Mouse (Mus musculus) lung, embryonic 15.5 days (tissue): ENCODE results near the gene Tmsb10. TPM values are rescaled to one million over a fixed set of nuclear protein-coding genes. Genes with fewer than 3 reads are reported as not detected.

Experiments used
- ATAC-seq: fragments of 200-750 bp; cut with Nextera tagmentation; 2 replicates; pipeline ENCODE4 v1.8.0; 2017; ENCODE audit warnings: moderate number of reproducible peaks, borderline replicate concordance; ENCODE audit not compliant: low FRiP score, low TSS enrichment; ENCODE audit errors: extremely low read depth
- H3K27ac ChIP-seq: fragments of 300-500 bp; sonication (generic); 2 replicates; pipeline ENCODE4 v1.5.1; 2015; ENCODE audit warnings: moderate library complexity, mild to moderate bottlenecking, inconsistent platforms
- H3K27me3 ChIP-seq: fragments of 300-500 bp; sonication (generic); 2 replicates; pipeline ENCODE4 v1.6.1; 2015; ENCODE audit warnings: inconsistent platforms
- H3K36me3 ChIP-seq: fragments of 300-500 bp; sonication (generic); 2 replicates; pipeline ENCODE4 v1.6.1; 2015; ENCODE audit warnings: inconsistent platforms
- H3K4me1 ChIP-seq: fragments of 300-500 bp; sonication (generic); 2 replicates; pipeline ENCODE4 v1.6.1; 2015; ENCODE audit warnings: inconsistent platforms
- H3K4me2 ChIP-seq: fragments of 300-500 bp; sonication (generic); 2 replicates; pipeline ENCODE4 v1.6.1; 2015; ENCODE audit warnings: inconsistent platforms, mild to moderate bottlenecking, moderate library complexity
- H3K4me3 ChIP-seq: fragments of 300-500 bp; sonication (generic); 2 replicates; pipeline ENCODE4 v1.5.1; 2015; ENCODE audit warnings: mild to moderate bottlenecking, inconsistent platforms
- H3K9ac ChIP-seq: fragments of 300-500 bp; sonication (generic); 2 replicates; pipeline ENCODE4 v1.6.1; 2015; ENCODE audit warnings: inconsistent platforms
- H3K9me3 ChIP-seq: fragments of 300-500 bp; sonication (generic); 2 replicates; pipeline ENCODE4 v1.6.1; 2016; ENCODE audit warnings: inconsistent platforms
- WGBS: fragments of 180-500 bp; shearing (Covaris S2); methylation state at CpG from one replicate; pipeline ENCODE4 v1.1.7; 2015; 5-methylcytosine and 5-hydroxymethylcytosine counted together
- polyA plus RNA-seq: library from polyadenylated mRNA; unstranded; fragments of >200 nt; fragmentation: Nextera tagmentation; extraction: Ambion mirVana; gene quantifications from 2 replicates; pipeline ENCODE4 v1.2.1, GENCODE M21; 2015

Gene Tmsb10
- polyA plus RNA-seq, 1 experiment from 2014 or later, result 2,229 TPM

DNA sequence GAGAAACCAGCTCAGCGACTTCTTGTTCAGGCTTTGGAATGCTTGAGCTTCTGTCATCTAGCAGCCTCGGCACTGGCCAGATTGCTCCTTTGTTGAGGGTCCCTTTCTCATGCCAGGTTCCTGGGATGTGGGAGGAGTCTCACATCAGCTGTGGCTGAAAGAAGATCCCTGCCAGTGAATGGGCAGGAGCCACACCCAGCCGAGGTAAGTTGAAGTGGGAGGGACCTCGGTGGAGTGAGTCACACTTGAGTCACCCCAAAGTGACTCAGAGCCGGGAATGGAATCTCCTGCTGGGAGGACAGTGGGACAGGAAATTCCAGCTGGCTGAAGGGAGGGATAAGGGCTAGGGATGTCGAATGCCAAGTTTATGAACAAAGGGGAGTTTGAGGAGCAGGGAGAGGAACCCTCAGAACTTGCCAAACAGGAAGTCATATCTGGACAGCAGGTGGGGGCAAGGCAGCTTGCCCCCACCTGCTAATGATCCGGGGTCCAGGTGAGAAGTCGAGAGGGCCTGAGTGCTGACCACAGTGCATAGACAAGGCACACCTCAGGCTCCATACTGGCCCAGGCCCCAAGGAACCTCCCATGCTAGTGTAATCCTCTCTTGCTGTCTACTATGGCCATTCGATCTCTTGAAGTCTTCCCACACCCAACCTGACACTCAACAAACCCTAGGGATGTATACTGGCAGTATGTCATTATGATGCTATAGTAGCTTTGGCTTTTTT, 31.6 kb downstream of the Tmsb10 start:
- Histone ChIP-seq H3K36me3 (no peaks in the 10 kb centered on the region), H3K9ac (no peak overlapping the region), H3K9me3 (no peaks in the 10 kb centered on the region), H3K4me1 (peaks cover 22% of the 10 kb centered on the region), H3K27ac (peak overlapping the region; percentile 81), H3K4me3 (no peak overlapping the region), H3K27me3 (no peaks in the 10 kb centered on the region), H3K4me2 (peak overlapping the region; percentile 14)
- 11% methylated on average over 9 of the region's 9 CpGs for WGBS
- peak; percentile 87 for ATAC-seq

DNA sequence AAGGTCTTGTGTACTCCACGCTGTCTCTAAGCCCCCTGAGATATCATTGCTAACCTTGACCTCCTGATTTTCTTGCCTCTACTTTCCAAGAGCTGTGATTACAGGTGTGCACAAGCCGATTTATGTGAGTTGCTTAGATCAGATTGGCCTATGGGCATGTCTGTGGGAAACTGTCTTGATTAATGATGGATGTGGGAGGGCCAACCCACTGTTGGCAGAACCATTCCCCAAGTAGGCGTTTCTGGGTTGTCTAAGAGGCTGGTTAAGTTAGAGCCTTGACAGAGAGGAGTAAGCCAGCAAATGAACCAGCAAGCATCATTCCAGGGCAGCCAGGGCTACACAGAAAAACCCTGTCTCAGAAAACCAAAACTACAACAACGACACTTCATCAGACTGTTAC, 32.5 kb downstream of the Tmsb10 start:
- Histone ChIP-seq H3K9ac (no peak overlapping the region), H3K27me3 (no peaks in the 10 kb centered on the region), H3K27ac (peak overlapping the region; percentile 81), H3K36me3 (no peaks in the 10 kb centered on the region), H3K9me3 (no peaks in the 10 kb centered on the region), H3K4me1 (peaks cover 22% of the 10 kb centered on the region), H3K4me3 (no peak overlapping the region), H3K4me2 (no peak overlapping the region)
- ATAC-seq, result no peak
- 70% methylated on average over 4 of the region's 4 CpGs for WGBS

DNA sequence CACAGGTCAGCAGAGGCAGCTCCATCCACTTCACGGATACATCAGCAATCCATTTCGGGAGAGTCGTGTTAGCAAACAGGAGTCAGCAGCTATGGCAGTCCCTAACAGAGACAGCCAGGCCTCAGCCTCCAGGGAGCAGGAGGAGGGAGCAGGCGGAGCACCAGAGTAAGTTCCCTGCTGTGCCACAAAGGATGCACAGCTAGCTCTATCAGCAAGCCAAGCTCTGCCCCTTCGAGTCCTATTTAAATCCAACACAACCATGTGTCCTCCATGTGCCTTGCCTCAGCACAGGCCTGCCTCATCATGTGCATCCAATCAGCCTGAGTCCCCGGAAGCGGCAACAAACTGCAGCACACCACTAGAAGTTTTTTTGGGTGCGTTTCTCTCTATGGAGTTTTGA, 35.2 kb downstream of the Tmsb10 start:
- no peak for ATAC-seq
- Histone ChIP-seq H3K9ac (no peak overlapping the region), H3K9me3 (no peaks in the 10 kb centered on the region), H3K36me3 (no peaks in the 10 kb centered on the region), H3K4me2 (no peak overlapping the region), H3K27ac (no peak overlapping the region), H3K4me1 (peaks cover 22% of the 10 kb centered on the region), H3K27me3 (no peaks in the 10 kb centered on the region), H3K4me3 (no peak overlapping the region)
- WGBS, result 84% methylated on average over 8 of the region's 8 CpGs

DNA sequence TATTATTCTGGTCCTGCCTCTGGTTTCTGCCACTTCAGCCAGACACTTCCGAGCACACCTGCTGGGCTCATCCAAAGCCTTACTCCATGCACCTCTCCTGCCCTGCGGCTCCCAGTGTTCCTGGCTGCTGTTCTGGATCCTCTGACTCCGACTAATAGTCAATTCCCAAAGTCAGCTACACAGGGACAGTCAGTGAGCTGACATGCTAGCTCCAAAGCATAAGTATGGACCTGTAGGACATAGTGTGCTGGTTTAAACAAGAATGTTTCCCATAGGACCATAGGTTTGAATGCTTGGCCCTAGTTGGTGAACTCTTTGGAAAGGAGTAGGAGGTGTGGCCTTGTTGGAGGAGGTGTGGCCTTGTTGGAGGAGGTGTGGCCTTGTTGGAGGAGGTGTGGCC, 37.5 kb downstream of the Tmsb10 start:
- Histone ChIP-seq H3K4me2 (no peak overlapping the region), H3K27ac (no peak overlapping the region), H3K36me3 (no peaks in the 10 kb centered on the region), H3K9me3 (no peaks in the 10 kb centered on the region), H3K27me3 (no peaks in the 10 kb centered on the region), H3K4me1 (peaks cover 2% of the 10 kb centered on the region), H3K4me3 (no peak overlapping the region), H3K9ac (no peak overlapping the region)
- no peak for ATAC-seq
- WGBS, result 91% methylated on average over 3 of the region's 3 CpGs

DNA sequence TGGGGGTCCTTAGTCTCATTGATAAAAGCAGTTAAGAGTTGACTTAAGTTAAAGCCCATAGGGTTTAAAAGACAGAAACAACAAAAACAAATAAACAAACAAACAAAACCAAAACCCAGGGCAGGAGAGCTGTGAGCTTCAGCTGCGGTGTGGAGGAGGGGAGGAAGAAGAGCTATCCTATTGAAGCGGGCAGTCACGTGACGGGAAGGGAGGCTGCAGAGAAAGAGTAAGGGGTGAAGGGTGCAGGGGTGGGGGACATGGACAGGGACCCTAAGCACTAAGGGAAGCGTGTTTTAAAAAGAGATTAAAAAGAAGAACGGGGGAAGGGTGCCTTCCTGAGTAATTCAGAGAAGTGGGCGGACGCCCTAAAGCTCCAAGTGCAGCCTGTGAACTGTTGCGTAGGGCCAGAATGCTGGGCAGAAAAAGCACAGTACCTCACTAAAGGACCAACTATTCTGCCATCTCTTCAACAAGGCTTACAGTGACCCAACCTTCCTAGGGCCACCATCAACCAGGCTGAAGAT, 40.0 kb downstream of the Tmsb10 start:
- Histone ChIP-seq H3K4me1 (no peaks in the 10 kb centered on the region), H3K9ac (no peak overlapping the region), H3K36me3 (no peaks in the 10 kb centered on the region), H3K4me2 (no peak overlapping the region), H3K27me3 (no peaks in the 10 kb centered on the region), H3K9me3 (no peaks in the 10 kb centered on the region), H3K27ac (no peak overlapping the region), H3K4me3 (no peak overlapping the region)
- WGBS, result 64% methylated on average over 9 of the region's 9 CpGs
- no peak for ATAC-seq

DNA sequence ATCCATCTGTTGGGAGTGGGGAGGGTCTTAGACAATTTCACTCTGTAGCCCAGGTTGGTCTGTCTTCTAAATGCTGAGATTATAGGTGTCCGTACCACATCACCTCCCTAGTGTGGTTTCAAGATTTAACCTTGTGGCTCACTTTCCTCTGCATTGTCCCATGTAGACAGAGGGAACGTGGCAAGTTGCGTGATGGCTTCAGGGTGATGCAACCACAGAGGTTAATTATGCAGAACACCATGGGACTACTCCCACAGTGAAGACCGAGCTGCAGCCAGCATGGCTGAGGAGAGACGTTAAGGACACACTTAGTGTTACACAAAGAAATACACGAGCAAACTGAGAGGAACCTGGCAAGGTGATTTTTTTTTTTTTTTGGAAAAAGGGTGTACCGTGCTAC, 42.2 kb downstream of the Tmsb10 start:
- no peaks in the 10 kb centered on the region for H3K36me3 ChIP-seq
- no peak overlapping the region for H3K9ac ChIP-seq
- H3K4me1 ChIP-seq, result no peaks in the 10 kb centered on the region
- no peak overlapping the region for H3K4me3 ChIP-seq
- no peak for ATAC-seq
- 78% methylated on average over 7 of the region's 7 CpGs for WGBS
- H3K27ac ChIP-seq, result no peak overlapping the region
- no peak overlapping the region for H3K4me2 ChIP-seq
- H3K27me3 ChIP-seq, result no peaks in the 10 kb centered on the region
- H3K9me3 ChIP-seq, result no peaks in the 10 kb centered on the region

DNA sequence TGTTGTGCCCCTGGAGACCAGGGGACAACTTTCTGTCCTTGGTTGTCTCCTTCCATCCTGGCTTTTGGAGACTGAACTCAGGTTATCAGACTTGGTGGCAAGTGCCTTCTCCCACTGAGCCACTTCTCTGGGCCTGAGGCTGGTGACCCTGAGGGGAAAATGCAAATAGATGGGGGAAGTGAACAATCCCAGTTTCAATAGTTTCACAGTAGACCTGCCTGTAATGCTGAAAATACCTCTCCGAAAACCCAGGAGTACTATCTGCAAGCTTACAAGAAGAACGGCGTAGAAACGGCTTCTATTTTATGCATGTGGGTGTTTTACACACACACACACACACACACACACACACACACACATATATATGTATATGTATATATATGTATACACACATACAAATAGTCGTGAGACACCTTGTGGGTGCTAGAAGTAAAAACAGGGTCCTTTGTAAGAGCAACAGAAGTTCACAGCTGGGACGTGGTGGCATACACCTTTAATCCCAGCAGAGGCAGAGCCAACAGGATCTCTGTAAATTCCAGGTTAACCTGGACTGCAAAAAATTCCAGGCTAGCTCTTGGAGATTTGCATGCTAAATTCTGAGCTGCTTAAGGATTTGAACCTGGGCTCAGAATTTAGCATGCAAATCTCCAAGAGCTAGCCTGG, 44.3 kb downstream of the Tmsb10 start:
- Histone ChIP-seq H3K27me3 (no peaks in the 10 kb centered on the region), H3K4me3 (no peak overlapping the region), H3K27ac (no peak overlapping the region), H3K4me1 (no peaks in the 10 kb centered on the region), H3K9ac (no peak overlapping the region), H3K36me3 (no peaks in the 10 kb centered on the region), H3K4me2 (no peak overlapping the region), H3K9me3 (no peaks in the 10 kb centered on the region)
- ATAC-seq, result no peak
- 78% methylated on average over 6 of the region's 6 CpGs for WGBS

DNA sequence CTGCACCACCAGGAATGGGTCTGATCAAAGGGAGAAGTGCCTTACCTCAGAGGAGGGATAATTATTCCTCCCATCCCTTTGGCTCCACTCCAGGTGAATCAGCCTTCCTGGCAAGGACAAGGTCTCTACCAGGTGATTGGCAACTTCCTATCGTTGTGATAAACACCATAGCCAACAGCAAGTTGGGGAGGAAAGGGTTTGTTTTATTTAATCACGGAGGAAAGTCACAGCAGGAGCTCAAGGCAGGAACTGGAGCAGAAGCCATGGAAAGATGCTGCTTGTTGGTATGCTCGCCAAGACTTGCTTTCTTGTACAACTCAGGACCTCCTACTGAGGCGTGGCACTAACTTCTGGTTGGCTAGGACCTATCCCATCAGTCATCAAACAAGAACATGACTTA, 47.3 kb downstream of the Tmsb10 start:
- 63% methylated on average over 4 of the region's 4 CpGs for WGBS
- H3K9me3 ChIP-seq, result no peaks in the 10 kb centered on the region
- no peak for ATAC-seq
- no peak overlapping the region for H3K27ac ChIP-seq
- H3K9ac ChIP-seq, result no peak overlapping the region
- no peaks in the 10 kb centered on the region for H3K4me1 ChIP-seq
- no peak overlapping the region for H3K4me3 ChIP-seq
- H3K36me3 ChIP-seq, result no peaks in the 10 kb centered on the region
- H3K4me2 ChIP-seq, result no peak overlapping the region
- H3K27me3 ChIP-seq, result no peaks in the 10 kb centered on the region

Other genes with a start within 250 kb of the Tmsb10 start
- 31.5 and 33.8 TPM in 2 replicates for gene Tcf7l1, start 169.5 kb downstream of the Tmsb10 start, polyA plus RNA-seq
- gene Kcmf1, start 58.8 kb downstream of the Tmsb10 start, polyA plus RNA-seq, result 45.9 and 48.9 TPM in 2 replicates